Mouse (Mus musculus) brown adipose tissue, adult 24 weeks (tissue): ENCODE measurements around the gene Mogat2. TPM values are rescaled to one million over a fixed set of nuclear protein-coding genes. Genes with fewer than 3 reads are reported as not detected.

Experiments used
- H3K27ac ChIP-seq: fragments of 200-500 bp; replicated peaks from 2 replicates; pipeline ENCODE4 v1.5.1; 2012; ENCODE audit warnings: low read depth, mild to moderate bottlenecking, low read length
- H3K4me1 ChIP-seq: fragments of 200-500 bp; 2 replicates; pipeline ENCODE4 v1.6.1; 2012; ENCODE audit warnings: low read length, mixed read lengths; ENCODE audit not compliant: control insufficient read depth, insufficient read depth, insufficient read length
- H3K4me3 ChIP-seq: fragments of 200-500 bp; 2 replicates; pipeline ENCODE4 v1.5.1; 2012; ENCODE audit warnings: low read depth, mild to moderate bottlenecking, low read length, moderate library complexity; ENCODE audit not compliant: insufficient read depth
- polyA plus RNA-seq: library from polyadenylated mRNA; stranded (reverse); fragments of >200 nt; gene quantifications from 2 replicates; pipeline ENCODE4 v1.2.4, GENCODE M21; 2012; ENCODE audit not compliant: missing spikeins, insufficient read depth, insufficient read length

Gene Mogat2
- polyA plus RNA-seq, 1 experiment, result 0.59 TPM

GRCm38 (mm10) chr7:99191411-99191810 lies 47.0 kb downstream of the Mogat2 start:
- H3K4me3 ChIP-seq, result no peak overlapping the region
- peak overlapping the region; percentile 96 for H3K27ac ChIP-seq
- peaks cover 14% of the 10 kb centered on the region for H3K4me1 ChIP-seq

- no peak overlapping the region for H3K4me3 ChIP-seq
- peak overlapping the region; percentile 96 for H3K27ac ChIP-seq
- peaks cover 16% of the 10 kb centered on the region for H3K4me1 ChIP-seq
Observed at GRCm38 (mm10) chr7:99189885-99190284, 48.5 kb downstream of the Mogat2 start.

- H3K4me1 ChIP-seq, result peaks cover 16% of the 10 kb centered on the region
- no peak overlapping the region for H3K4me3 ChIP-seq
- H3K27ac ChIP-seq, result peak overlapping the region; percentile 96
Observed at GRCm38 (mm10) chr7:99188630-99189029, 49.8 kb downstream of the Mogat2 start.

- peak overlapping the region; percentile 90 for H3K27ac ChIP-seq
- H3K4me3 ChIP-seq, result no peak overlapping the region
- peaks cover 16% of the 10 kb centered on the region for H3K4me1 ChIP-seq
Observed at GRCm38 (mm10) chr7:99187451-99187850, 51.0 kb downstream of the Mogat2 start.

- peak overlapping the region; percentile 35 for H3K27ac ChIP-seq
- no peak overlapping the region for H3K4me3 ChIP-seq
- peaks cover 13% of the 10 kb centered on the region for H3K4me1 ChIP-seq
Observed at GRCm38 (mm10) chr7:99185405-99185804, 53.0 kb downstream of the Mogat2 start.

GRCm38 (mm10) chr7:99183751-99184150 lies 54.7 kb downstream of the Mogat2 start:
- peak overlapping the region; percentile 58 for H3K4me3 ChIP-seq
- H3K4me1 ChIP-seq, result peaks cover 11% of the 10 kb centered on the region
- H3K27ac ChIP-seq, result peak overlapping the region; percentile 72

GRCm38 (mm10) chr7:99182432-99183172 lies 55.8 kb downstream of the Mogat2 start, which contains the start of gene Dgat2:
Gene Dgat2 (minus strand): TSS chr7:99182719.
- peaks cover 4% of the 10 kb centered on the region; the same call in 1 of the 2 replicates for H3K4me1 ChIP-seq
- H3K4me3 ChIP-seq, result peak within 1 kb of the TSS; percentile 75
- H3K27ac ChIP-seq, result peak within 1 kb of the TSS; percentile 94

- peak overlapping the region; percentile 91 for H3K27ac ChIP-seq
- H3K4me1 ChIP-seq, result peaks cover 2% of the 10 kb centered on the region; the same call in 1 of the 2 replicates
- peak overlapping the region; percentile 75 for H3K4me3 ChIP-seq
Observed at GRCm38 (mm10) chr7:99181619-99182431, 56.6 kb downstream of the Mogat2 start.

GRCm38 (mm10) chr7:99180162-99180561 lies 58.3 kb downstream of the Mogat2 start:
- Histone ChIP-seq H3K27ac (peak overlapping the region; percentile 62), H3K4me1 (no peaks in the 10 kb centered on the region), H3K4me3 (peak overlapping the region; percentile 75)

GRCm38 (mm10) chr7:99179271-99179670 lies 59.1 kb downstream of the Mogat2 start:
- Histone ChIP-seq H3K27ac (peak overlapping the region; percentile 62), H3K4me3 (peak overlapping the region; percentile 75)

GRCm38 (mm10) chr7:99177386-99177785 lies 61.0 kb downstream of the Mogat2 start:
- peak overlapping the region; percentile 47; the same call in 1 of the 2 replicates for H3K27ac ChIP-seq
- peaks cover 2% of the 10 kb centered on the region; the same call in 1 of the 2 replicates for H3K4me1 ChIP-seq
- peak overlapping the region; percentile 52 for H3K4me3 ChIP-seq

More at GRCm38 (mm10) chr7:99179271-99179670, 59.1 kb downstream of the Mogat2 start:
- no peaks in the 10 kb centered on the region for H3K4me1 ChIP-seq

GRCm38 (mm10) chr7:99175666-99176065 lies 62.8 kb downstream of the Mogat2 start:
- H3K27ac ChIP-seq, result no peak overlapping the region
- H3K4me1 ChIP-seq, result peaks cover 2% of the 10 kb centered on the region; the same call in 1 of the 2 replicates
- peak overlapping the region; percentile 52 for H3K4me3 ChIP-seq

- H3K4me3 ChIP-seq, result peak overlapping the region; percentile 52
- H3K4me1 ChIP-seq, result peaks cover 2% of the 10 kb centered on the region; the same call in 1 of the 2 replicates
- H3K27ac ChIP-seq, result 0 out of 2 replicates have a peak overlapping the region, but pooled peaks have one; percentile 18
Observed at GRCm38 (mm10) chr7:99175118-99175517, 63.3 kb downstream of the Mogat2 start.

GRCm38 (mm10) chr7:99174006-99174405 lies 64.4 kb downstream of the Mogat2 start:
- Histone ChIP-seq H3K27ac (peak overlapping the region; percentile 18; the same call in 1 of the 2 replicates), H3K4me3 (peak overlapping the region; percentile 52; the same call in 1 of the 2 replicates), H3K4me1 (peaks cover 2% of the 10 kb centered on the region; the same call in 1 of the 2 replicates)

GRCm38 (mm10) chr7:99172898-99173297 lies 65.5 kb downstream of the Mogat2 start:
- H3K4me3 ChIP-seq, result peak overlapping the region; percentile 52; the same call in 1 of the 2 replicates
- peaks cover 2% of the 10 kb centered on the region; the same call in 1 of the 2 replicates for H3K4me1 ChIP-seq
- no peak overlapping the region for H3K27ac ChIP-seq
